Mouse (Mus musculus) erythroblast, embryonic 14.5 days (primary cell): ENCODE results near the gene Tlcd2.

Experiments used
- GATA1 ChIP-seq: IDR thresholded peaks from 2 replicates; pipeline ENCODE4 v1.6.1; 2012; ENCODE audit warnings: low read length, inconsistent platforms, mixed read lengths
- TAL1 ChIP-seq: IDR thresholded peaks from 3 replicates; pipeline ENCODE4 v1.6.1; 2012; ENCODE audit warnings: low read length, inconsistent platforms, mixed read lengths

- TF ChIP-seq GATA1 (no peak), TAL1 (no peak)
These were observed 51.8 kb downstream of the Tlcd2 start, which contains the start of gene Scarf1 for GRCm38 (mm10) chr11:75513336-75513735.
